Mouse (Mus musculus) embryonic fibroblast, embryonic 13.5 days (primary cell): ENCODE results near the gene Pik3cg. TPM values are rescaled to one million over a fixed set of nuclear protein-coding genes. Genes with fewer than 3 reads are reported as not detected.

ENCODE experiments used
- H3K27ac ChIP-seq: 2 replicates; pipeline ENCODE4 v1.5.1; 2012; ENCODE audit warnings: low read length, control low read depth, inconsistent platforms; ENCODE audit not compliant: insufficient read depth
- H3K4me1 ChIP-seq: 2 replicates; pipeline ENCODE4 v1.6.1; 2011; ENCODE audit warnings: low read length; ENCODE audit not compliant: control insufficient read depth, insufficient read depth
- H3K4me3 ChIP-seq: 2 replicates; pipeline ENCODE4 v1.5.1; 2011; ENCODE audit warnings: mild to moderate bottlenecking, control low read depth, low read length; ENCODE audit not compliant: insufficient read depth
- CTCF ChIP-seq: IDR thresholded peaks from 2 replicates; pipeline ENCODE4 v1.5.1; 2011; ENCODE audit warnings: mild to moderate bottlenecking, control low read depth, low read length, moderate library complexity, borderline replicate concordance; ENCODE audit not compliant: insufficient read depth
- POLR2A ChIP-seq: IDR thresholded peaks from 2 replicates; pipeline ENCODE4 v1.6.1; 2011; ENCODE audit warnings: low read depth, mild to moderate bottlenecking, control low read depth, low read length, moderate library complexity
- polyA plus RNA-seq: library from polyadenylated mRNA; stranded (reverse); fragments of >200 nt; gene quantifications from 2 replicates; pipeline ENCODE4 v1.2.4, GENCODE M21; 2011; ENCODE audit warnings: low read depth; ENCODE audit not compliant: missing spikeins, insufficient read length

Pik3cg gene
- polyA plus RNA-seq, 1 experiment: 0.51 TPM

DNA sequence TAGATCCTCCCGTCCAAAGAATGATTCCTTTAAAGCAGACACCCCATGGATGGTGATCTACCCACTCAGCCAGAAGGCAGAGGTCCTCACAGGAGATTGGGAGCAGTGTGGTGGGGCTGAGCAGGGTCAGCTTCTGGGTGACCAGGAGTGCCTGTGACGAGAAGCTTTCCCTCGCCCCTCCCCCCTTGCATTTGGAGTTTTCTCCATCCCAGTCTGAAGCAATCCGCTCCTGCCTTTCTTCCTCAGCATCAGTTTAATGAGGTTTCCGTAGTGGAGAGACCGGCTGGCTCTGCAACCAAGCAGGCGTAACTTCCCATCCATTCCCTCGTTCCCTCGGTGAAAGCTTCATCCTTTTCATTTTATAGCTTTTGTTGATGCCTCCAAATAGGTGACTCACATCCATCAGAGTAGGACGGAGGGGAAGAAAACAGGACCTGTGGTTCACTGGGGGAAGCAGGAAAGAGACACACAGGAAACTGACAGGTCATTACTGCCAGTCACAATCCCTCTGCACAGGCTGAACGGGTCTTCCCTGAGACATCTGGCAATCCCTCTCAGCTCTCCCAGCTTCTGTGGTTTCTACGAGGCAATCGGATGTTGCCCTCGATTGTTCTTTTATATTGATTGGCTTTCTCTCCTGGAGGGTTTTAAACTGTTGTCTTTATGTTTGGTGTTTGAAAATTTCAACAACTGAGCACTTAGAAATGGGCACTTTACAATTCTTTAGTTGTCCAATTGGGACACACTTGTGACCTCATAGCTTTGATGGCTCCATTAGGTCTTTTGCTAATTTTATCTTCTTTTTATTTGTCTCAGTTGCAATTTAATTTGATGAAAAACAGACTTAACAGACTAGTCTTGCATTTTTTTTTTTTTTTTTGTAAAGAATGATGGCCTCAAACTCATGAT is 80.6 kb downstream of the Pik3cg start:
- TF ChIP-seq POLR2A (no peak), CTCF (no peak)
- no peak overlapping the region for H3K27ac ChIP-seq
- 0 out of 2 replicates have a peak, but pooled peaks cover 3% of the 10 kb centered on the region for H3K4me1 ChIP-seq
- H3K4me3 ChIP-seq: no peak overlapping the region

DNA sequence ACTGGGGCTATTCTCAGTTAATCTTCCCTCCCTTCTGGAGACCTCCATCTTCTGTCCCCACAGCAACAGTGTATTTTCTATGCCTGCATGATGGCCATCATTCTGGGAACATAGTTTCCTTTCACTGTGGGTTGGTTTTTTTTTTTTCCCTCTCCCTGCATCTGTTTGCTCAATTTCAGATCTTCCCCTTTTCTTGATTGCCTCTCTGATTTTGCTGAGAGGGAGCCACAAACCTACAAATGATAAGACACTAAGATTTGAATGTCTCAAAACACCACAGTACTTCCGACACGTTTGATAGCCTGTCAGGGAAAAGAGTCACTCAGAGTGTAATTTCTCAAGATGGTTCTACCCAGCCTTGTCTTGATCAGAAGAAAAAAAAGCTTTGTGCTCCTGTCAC is 81.3 kb downstream of the Pik3cg start:
- no peak overlapping the region; the same call in 1 of the 2 replicates for H3K27ac ChIP-seq
- 0 out of 2 replicates have a peak, but pooled peaks cover 3% of the 10 kb centered on the region for H3K4me1 ChIP-seq
- no peak overlapping the region for H3K4me3 ChIP-seq
- TF ChIP-seq POLR2A (no peak), CTCF (no peak)

DNA sequence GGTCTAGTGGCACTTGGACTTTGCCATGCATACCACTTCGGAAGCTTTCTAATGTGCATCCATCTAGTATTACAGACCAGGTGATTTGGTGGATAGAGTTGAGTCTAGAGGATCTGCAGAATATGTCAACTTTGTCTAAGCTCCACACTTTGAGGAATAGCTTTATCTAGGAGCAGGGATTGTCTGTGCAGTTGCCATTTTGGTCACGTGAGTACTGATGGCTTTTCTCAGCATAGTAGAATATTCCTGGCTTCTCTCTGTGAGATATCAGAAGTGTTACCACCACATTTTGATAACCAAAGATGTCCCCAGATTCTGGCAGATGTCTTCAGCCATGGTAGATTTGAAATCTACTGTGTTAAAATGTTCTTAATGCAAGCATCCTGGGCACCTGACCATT is 84.0 kb downstream of the Pik3cg start:
- no peak overlapping the region for H3K4me3 ChIP-seq
- no peak for TF ChIP-seq POLR2A
- TF ChIP-seq CTCF: no peak
- H3K27ac ChIP-seq: no peak overlapping the region
- H3K4me1 ChIP-seq: 0 out of 2 replicates have a peak, but pooled peaks cover 3% of the 10 kb centered on the region

DNA sequence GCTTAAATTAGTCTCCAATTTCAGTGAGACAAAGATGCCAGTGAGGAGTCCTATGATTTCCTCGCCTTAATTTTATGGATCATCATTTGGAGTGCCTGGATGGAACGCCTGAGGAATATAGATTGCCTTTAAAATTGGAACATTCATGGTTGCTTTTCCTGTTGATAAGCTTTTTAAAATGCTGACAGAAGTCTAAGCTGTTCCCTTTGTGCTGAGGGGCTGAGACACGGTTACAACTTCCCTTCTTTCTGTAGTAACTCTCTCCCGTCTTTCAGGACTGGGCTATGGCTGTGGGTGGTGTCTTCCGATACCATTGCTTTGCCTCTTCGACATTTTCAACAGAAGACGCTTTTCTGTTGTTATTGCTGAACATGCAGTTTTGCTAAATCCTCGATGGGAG is 84.4 kb downstream of the Pik3cg start:
- Histone ChIP-seq H3K4me3 (no peak overlapping the region), H3K27ac (no peak overlapping the region), H3K4me1 (0 out of 2 replicates have a peak, but pooled peaks cover 3% of the 10 kb centered on the region)
- TF ChIP-seq POLR2A (no peak), CTCF (no peak)

DNA sequence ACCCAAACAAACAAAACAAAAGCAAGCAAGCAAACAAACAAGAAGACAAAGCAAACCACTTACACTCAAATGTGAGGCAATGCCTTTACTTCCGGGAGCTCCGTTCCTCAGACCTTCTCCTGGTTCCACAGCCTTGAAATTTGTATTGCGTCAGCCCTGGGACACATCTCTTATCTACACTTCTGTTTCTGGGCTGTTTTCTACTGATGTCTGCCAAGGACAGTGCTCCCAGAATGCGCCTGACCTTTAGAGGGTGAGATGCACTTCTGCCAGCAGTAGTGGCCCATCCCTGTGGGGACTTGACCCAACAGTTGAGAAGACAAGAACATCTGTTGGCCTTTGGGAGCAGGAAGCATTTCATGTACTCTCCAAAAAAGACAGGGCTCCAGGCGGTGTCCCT is 84.9 kb downstream of the Pik3cg start:
- TF ChIP-seq CTCF (no peak), POLR2A (no peak)
- H3K4me3 ChIP-seq: no peak overlapping the region
- H3K4me1 ChIP-seq: 0 out of 2 replicates have a peak, but pooled peaks cover 3% of the 10 kb centered on the region
- H3K27ac ChIP-seq: no peak overlapping the region

Other genes with a start within 250 kb of the Pik3cg start
- 36.2 and 50.5 TPM in 2 replicates for gene Prkar2b, start 147.4 kb downstream of the Pik3cg start, polyA plus RNA-seq
- 8.6 and 8.9 TPM in 2 replicates for gene Ccdc71l, start 170.0 kb upstream of the Pik3cg start, polyA plus RNA-seq